Mouse (Mus musculus) C2C12 (cell line): ENCODE results near the gene G3bp1. TPM values are rescaled to one million over a fixed set of nuclear protein-coding genes. Genes with fewer than 3 reads are reported as not detected.

Experiments
- H3K27me3 ChIP-seq: one replicate; pipeline ENCODE4 v1.6.1; 2011; ENCODE audit not compliant: control insufficient read depth, insufficient read depth, insufficient read length
- H3K36me3 ChIP-seq: one replicate; pipeline ENCODE4 v1.6.1; 2011; ENCODE audit not compliant: control insufficient read depth, insufficient read depth
- H3K4me3 ChIP-seq: one replicate; pipeline ENCODE4 v1.5.1; 2011; ENCODE audit warnings: mild to moderate bottlenecking, control low read depth; ENCODE audit not compliant: poor library complexity, insufficient read depth, severe bottlenecking
- H3K79me2 ChIP-seq: one replicate; pipeline ENCODE4 v1.6.1; 2011; ENCODE audit not compliant: control insufficient read depth, insufficient read depth
- H3K79me3 ChIP-seq: one replicate; pipeline ENCODE4 v1.6.1; 2011; ENCODE audit warnings: low read depth, control low read depth
- H3ac ChIP-seq: one replicate; pipeline ENCODE3; 2011; ENCODE audit warnings: low read depth; ENCODE audit not compliant: control insufficient read depth, insufficient read length
- CEBPB ChIP-seq: IDR thresholded peaks from one replicate; pipeline ENCODE4 v1.6.1; 2011; ENCODE audit warnings: low read depth, mild to moderate bottlenecking, control low read depth, moderate library complexity
- CTCF ChIP-seq: IDR thresholded peaks from one replicate; pipeline ENCODE4 v1.5.1; 2011; ENCODE audit not compliant: control insufficient read depth, insufficient read depth, insufficient read length
- FOSL1 ChIP-seq: IDR thresholded peaks from one replicate; pipeline ENCODE4 v1.8.0; 2011; ENCODE audit warnings: mild to moderate bottlenecking, low read length; ENCODE audit not compliant: poor library complexity, insufficient read depth, severe bottlenecking
- MAX ChIP-seq: IDR thresholded peaks from one replicate; pipeline ENCODE4 v1.6.1; 2011; ENCODE audit warnings: mild to moderate bottlenecking, control low read depth
- MYOD1 ChIP-seq: IDR thresholded peaks from one replicate; pipeline ENCODE4 v1.6.1; 2011; ENCODE audit warnings: low read depth; ENCODE audit not compliant: control insufficient read depth, insufficient read length
- MYOG ChIP-seq: IDR thresholded peaks from one replicate; pipeline ENCODE4 v1.6.1; 2011; ENCODE audit not compliant: control insufficient read depth, insufficient read length; ENCODE audit errors: extremely low read depth
- USF1 ChIP-seq: IDR thresholded peaks from one replicate; pipeline ENCODE4 v1.6.1; 2011; ENCODE audit warnings: low read depth, mild to moderate bottlenecking, control low read depth, moderate library complexity
- polyA plus RNA-seq: library from polyadenylated mRNA; unstranded; fragments of >200 nt; fragmentation: generic; extraction: Trizol; gene quantifications from one replicate; pipeline ENCODE4 v1.2.1, GENCODE M21; 2012; ENCODE audit warnings: missing spikeins

G3bp1 gene
- polyA plus RNA-seq, 1 experiment = 82.5 TPM

- Histone ChIP-seq H3K36me3 (no peaks in the 10 kb centered on the region), H3K79me3 (no peaks in the 10 kb centered on the region), H3K79me2 (no peaks in the 10 kb centered on the region), H3ac (no peak overlapping the region), H3K27me3 (no peaks in the 10 kb centered on the region), H3K4me3 (no peak overlapping the region)
- TF ChIP-seq CEBPB (no peak), MYOD1 (no peak), MAX (no peak), FOSL1 (no peak), USF1 (no peak), MYOG (no peak), CTCF (no peak)
Measured at GRCm38 (mm10) chr11:55429973-55430372, 39.5 kb upstream of the G3bp1 start.

GRCm38 (mm10) chr11:55432981-55433380, 36.5 kb upstream of the G3bp1 start:
- no peak overlapping the region for H3K4me3 ChIP-seq

GRCm38 (mm10) chr11:55436089-55436488, 33.4 kb upstream of the G3bp1 start:
- Histone ChIP-seq H3ac (no peak overlapping the region), H3K79me2 (no peaks in the 10 kb centered on the region), H3K4me3 (no peak overlapping the region), H3K36me3 (no peaks in the 10 kb centered on the region), H3K79me3 (no peaks in the 10 kb centered on the region), H3K27me3 (no peaks in the 10 kb centered on the region)
- TF ChIP-seq FOSL1 (no peak), USF1 (no peak), CEBPB (no peak), MAX (no peak), MYOD1 (no peak), CTCF (no peak), MYOG (no peak)

More at GRCm38 (mm10) chr11:55432981-55433380, 36.5 kb upstream of the G3bp1 start:
- Histone ChIP-seq H3ac (no peak overlapping the region), H3K27me3 (no peaks in the 10 kb centered on the region), H3K79me2 (no peaks in the 10 kb centered on the region), H3K36me3 (no peaks in the 10 kb centered on the region), H3K79me3 (no peaks in the 10 kb centered on the region)
- TF ChIP-seq CEBPB (no peak), MAX (no peak), USF1 (no peak), MYOG (no peak), FOSL1 (no peak), CTCF (no peak), MYOD1 (no peak)

GRCm38 (mm10) chr11:55438031-55438430, 31.5 kb upstream of the G3bp1 start:
- Histone ChIP-seq H3ac (no peak overlapping the region), H3K36me3 (no peaks in the 10 kb centered on the region), H3K79me2 (no peaks in the 10 kb centered on the region), H3K79me3 (no peaks in the 10 kb centered on the region), H3K4me3 (no peak overlapping the region), H3K27me3 (no peaks in the 10 kb centered on the region)
- TF ChIP-seq USF1 = no peak
- TF ChIP-seq CEBPB = no peak
- no peak for TF ChIP-seq MAX
- TF ChIP-seq MYOG = no peak
- TF ChIP-seq FOSL1 = no peak
- no peak for TF ChIP-seq MYOD1
- no peak for TF ChIP-seq CTCF

GRCm38 (mm10) chr11:55439718-55440117, 29.8 kb upstream of the G3bp1 start:
- H3K79me3 ChIP-seq = no peaks in the 10 kb centered on the region
- TF ChIP-seq FOSL1 = no peak
- no peak for TF ChIP-seq CTCF
- H3ac ChIP-seq = no peak overlapping the region

GRCm38 (mm10) chr11:55444772-55445171, 24.7 kb upstream of the G3bp1 start:
- Histone ChIP-seq H3K79me2 (no peaks in the 10 kb centered on the region), H3K27me3 (no peaks in the 10 kb centered on the region), H3K36me3 (peaks cover 40% of the 10 kb centered on the region), H3K79me3 (no peaks in the 10 kb centered on the region), H3K4me3 (no peak overlapping the region), H3ac (no peak overlapping the region)
- TF ChIP-seq MYOD1 (no peak), USF1 (no peak), CEBPB (no peak), CTCF (peak; percentile 50)

More at GRCm38 (mm10) chr11:55439718-55440117, 29.8 kb upstream of the G3bp1 start:
- no peaks in the 10 kb centered on the region for H3K79me2 ChIP-seq
- no peak overlapping the region for H3K4me3 ChIP-seq
- no peaks in the 10 kb centered on the region for H3K27me3 ChIP-seq
- H3K36me3 ChIP-seq = peaks cover 10% of the 10 kb centered on the region
